Mouse (Mus musculus): ENCODE measurements around the gene Nktr.

Gene Nktr

DNA sequence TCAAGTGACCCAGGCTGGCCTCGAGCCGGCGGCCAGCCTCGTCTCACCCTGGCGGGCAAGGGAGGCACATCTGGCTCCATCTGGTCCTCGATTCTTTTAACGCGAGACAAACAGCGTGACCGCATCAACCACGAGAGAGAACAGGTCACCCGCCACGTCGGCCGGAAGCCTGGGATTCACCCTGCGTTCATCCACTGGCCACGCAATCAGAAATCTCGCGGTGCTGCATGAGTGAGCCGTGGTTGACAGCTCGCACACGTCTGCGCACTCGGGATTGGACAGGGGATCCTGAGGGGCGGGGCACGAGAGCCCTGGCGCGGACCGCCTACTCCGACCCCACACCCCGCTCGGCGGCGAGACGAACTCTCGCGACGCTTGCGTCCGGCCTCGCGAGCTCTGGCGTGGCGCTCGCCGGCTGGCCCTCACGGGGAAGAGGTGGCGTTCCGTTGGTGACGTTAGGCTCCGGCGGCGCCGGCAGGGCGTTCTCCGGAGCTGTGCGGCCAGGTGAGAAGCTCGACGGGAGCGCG, at the start of gene Nktr:
Nktr (plus strand) TSS at position 378 of the 527 bp plus-strand sequence.
- DNase-seq (ENCODE audit: low spot score in 2 of 2): peak; percentile 96 to 98

DNA sequence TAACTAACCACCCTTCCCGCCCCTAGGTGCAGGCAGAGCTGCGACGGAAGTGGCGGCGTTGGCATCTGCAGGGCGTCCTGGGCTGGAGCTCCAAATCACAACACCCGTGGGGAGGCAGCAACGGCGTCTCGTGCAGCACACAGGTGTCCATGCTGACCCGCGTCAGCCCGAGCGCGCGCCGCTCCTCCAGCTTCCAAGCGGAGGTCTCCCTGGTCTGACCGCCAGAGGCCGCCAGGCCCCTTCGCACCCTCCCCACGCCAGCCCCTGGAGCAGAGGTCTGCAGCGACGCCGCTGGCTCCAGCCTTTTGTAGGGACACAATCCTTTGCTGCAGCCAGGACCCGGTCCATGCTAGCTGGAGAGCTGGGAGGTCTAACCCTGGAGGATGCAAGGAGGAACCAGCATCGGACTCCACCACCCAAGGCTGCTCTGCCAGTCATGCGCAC, 49.6 kb upstream of the Nktr start:
- peak in 1 of 2 experiments; percentile 62 for DNase-seq (ENCODE audit: low spot score in 2 of 2)

DNA sequence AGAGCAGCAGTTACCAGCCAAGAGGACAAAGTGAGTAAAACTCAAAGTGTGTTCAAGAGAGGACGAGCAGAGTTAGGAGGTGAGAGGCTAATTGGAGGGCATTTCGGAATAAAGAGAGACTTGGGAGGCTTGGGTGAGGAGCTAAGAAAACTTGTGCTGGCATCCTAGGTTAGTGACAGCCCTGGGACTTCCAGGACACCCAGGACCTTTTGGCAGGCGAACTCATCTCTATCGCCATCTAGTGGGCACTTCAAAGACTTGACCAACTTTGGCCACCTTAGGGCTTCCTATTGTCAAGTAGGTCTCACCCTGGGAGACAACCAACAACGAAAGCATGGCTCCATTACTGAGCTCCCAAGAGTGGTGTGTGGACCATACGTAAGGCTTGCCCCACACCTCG, 47.7 kb upstream of the Nktr start:
- DNase-seq (ENCODE audit: low spot score in 2 of 2): peak in 1 of 2 experiments; percentile 37

DNA sequence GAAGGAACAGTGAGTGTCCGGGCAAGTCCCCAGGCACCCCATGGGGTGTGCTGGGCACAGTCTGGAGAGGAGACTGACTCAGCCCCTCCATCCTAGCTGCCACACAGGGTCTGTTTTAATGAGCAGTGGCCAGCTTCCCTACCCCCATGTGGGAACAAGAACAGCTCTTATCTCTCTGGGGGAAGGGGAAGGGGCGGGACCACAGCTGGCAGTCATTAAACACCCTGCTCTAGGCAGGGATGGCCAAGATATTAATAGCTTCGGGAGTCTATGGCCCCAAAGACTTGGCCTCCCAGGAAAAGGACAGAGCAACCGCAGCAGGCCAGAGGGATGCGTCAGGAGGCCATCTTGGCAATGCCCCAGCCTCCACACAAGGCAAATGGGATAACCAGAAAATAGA, 46.7 kb upstream of the Nktr start:
- DNase-seq (ENCODE audit: low spot score in 2 of 2): no peak

DNA sequence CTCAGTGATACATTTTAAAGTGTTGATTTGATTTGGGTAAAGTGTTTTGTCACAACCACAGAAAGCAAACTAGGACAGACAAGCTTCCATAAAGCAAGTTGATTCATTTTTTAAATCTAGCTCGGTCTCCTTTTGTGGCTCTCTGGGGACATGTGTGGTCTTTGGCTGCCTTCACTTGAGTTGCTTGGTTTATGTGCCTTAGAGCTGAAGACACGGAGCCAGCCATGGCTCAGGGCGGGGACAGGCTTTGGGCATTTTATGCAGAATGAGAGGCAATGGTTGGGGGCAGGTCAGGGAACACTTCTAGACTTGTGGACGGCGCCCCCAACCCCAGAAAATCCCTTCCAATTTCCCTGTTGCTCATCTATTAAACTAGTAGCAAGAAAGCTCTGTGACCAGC, 45.3 kb upstream of the Nktr start:
- DNase-seq (ENCODE audit: low spot score in 2 of 2): no peak

DNA sequence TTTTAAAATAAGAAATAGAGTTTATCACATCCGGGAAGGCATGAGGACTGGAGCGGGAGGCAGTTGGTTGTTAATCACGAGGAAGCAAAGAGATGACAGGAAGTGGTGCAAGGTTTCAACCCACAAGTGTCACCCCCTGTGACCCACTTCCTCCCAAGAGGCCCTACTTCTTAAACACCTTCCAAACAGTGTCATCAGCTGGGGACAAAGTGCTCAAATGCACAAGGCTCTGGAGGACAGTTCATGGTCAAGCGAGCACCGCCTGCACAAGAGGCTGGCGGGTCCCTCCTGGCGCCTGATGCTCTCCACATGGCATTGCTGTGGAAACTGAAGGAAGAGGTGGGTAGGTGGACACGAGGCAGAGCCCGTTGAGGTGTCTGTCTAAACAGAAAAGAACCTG, 44.0 kb upstream of the Nktr start:
- DNase-seq (ENCODE audit: low spot score in 2 of 2): peak in 1 of 2 experiments; percentile 64

DNA sequence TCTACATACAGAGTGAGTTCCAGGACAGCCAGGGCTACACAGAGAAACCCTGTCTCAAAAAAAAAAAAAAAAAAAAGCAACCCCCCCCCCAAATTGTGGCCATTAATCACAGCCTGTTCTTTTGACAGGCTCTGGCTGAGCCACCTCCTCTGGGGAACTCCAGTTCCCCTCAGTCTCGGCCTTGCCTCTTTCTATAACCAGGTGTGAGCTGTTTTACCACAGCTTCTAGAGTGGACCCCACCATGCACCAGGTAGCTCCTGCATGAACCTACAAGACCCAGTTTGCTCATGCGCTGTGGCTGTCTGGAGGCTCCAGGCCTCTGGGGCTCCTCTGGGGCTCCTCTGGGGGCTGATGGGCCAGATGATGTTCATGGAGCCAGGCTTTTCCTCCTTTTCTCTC, 43.4 kb upstream of the Nktr start:
- no peak for DNase-seq (ENCODE audit: low spot score in 2 of 2)

DNA sequence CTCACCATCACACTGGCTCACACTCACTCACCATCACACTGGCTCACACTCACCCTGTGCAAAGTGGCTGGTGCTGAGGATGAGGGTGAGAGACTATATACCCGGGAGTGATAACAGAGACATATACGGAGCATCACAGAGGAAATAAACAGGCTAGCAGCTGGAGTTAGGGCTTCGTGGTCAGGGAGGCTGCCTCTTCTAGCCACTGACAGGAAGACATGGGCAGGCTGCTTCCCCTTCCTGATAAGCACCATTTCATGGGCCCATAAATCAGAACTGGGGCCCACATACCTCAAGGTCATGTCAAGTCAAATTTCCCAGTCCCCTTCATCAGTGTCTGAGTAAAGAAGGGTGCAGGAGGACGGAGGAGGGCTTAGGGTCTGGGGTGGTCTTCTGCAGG, 41.9 kb upstream of the Nktr start:
- DNase-seq (ENCODE audit: low spot score in 2 of 2): no peak

DNA sequence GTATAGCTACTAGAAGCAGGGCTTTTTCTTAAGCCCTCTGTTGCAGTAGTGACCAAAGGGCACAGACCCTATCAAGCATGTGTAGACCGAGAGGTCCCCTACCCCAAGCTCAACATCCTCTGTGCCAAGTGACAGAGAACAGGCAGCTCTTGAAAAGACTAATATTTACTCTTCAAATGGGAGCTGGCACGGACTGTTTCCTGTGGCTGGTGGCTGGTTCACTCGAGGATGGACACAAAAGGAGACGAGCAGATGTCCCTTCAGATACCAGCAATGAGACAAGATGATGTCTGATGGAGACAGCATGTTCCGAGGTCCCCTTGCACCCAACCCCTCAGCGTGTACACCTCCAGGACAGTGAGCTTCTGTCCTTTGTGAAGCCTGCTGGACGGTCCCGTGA, 41.5 kb upstream of the Nktr start:
- no peak for DNase-seq (ENCODE audit: low spot score in 2 of 2)

DNA sequence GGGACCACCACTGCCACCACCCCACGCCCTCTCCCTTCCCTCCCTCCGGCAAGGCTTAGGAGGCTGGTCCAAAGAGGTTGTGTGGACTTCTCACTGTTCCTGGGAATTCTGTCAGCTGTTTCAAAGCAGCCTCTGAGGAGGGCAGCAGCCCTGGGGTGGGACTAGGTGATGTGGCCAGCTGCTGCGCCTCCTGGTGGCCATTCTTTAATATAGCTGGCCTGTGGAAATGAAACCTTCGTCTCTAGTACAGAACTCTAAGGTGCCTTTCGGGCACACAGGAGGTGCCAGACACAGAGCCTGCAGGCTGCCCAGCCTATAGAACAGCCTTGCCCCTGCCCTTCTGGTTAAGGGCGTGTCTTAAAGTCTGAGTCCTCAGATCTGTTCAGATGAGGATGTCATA, 39.4 kb upstream of the Nktr start:
- peak in 1 of 2 experiments; percentile 70 for DNase-seq (ENCODE audit: low spot score in 2 of 2)

DNA sequence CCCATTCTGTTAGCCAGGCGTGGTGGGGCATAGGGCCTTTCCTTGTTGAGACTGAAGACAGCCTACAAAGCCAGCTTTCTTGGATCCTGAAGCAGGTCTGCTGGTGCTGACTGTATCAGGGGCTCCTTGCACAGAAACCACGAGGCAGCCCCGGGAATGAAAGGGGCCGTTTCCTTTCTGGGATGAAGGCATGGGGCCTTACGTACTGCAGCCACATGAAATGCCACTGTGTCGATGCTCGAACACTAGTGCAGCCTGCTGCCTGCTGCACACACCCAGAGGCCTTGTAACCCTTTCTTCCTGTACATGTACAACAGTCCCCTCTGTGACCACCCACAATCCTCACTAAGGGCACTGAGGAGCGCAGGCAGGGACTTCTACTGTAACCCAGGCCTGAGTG, 37.8 kb upstream of the Nktr start:
- DNase-seq (ENCODE audit: low spot score in 2 of 2): no peak

DNA sequence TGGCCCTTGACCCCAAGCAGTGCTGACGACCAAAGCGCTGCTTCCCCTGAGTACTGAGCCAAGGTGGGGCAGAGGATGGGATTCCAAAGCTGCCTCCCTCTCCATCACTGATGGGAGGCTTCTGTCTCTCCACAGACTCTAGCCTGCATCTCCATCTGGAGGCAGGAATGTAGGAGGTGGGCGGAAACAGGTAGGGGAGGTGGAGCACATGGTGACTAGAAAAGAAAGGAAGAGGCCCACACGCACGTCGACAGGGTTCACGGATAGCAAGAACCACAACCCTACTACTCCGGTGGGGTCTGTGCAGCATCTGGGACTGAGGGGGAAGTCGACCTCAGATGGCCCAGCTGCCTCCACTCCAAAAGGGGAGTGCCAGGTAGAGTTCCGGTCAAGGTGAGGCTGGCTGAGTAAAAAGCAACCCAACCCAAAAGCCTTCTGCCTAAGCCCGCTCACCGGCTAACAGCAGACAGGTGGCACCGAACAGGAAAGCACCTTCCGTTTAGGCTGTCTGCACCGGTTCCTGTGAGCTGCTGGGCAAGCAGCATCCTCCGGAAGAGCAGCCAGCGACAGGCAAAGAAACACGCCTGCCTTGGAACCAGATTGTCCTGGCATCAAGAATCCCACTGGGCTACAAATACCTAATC, 36.8 kb upstream of the Nktr start:
- no peak for DNase-seq (ENCODE audit: low spot score in 2 of 2)

DNA sequence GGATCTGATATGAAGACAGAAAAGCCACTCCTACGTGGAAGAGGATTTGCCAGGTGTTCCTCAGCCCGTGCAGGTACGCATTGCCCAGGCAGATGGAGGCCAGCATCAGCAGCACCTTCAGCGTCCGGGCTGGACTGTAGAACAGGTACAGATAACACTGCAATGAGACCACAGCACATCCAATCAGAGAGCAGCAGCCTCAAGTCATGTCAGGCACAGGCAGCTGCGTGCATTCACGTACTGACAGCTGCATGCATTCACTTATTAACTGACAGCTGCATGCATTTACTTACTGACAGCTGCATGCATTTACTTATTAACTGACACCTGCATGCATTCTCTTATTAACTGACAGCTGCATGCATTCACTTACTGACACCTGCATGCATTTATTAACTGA, 34.3 kb upstream of the Nktr start:
- DNase-seq (ENCODE audit: low spot score in 2 of 2): no peak

DNA sequence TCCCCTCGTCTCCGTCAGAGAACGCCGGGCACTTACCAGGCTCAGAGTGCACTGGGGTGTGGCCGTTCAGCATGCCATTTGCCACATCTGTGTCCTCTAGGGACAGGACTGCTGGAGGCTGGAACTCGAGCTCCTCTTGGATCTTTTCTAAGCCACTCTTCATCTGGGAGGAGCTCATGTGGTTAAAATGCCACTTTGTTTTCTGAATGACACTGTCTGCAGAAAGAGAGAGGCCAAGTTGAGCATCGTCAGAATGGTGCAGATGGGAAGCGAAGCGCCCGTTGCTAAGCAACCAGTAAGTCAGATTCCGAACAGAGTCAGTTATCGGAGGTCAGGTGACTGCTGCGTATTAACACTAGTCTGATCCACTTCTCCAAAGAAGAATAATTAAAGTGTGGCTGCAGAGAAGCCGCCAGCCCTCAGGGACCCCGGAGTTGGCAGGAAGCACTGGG, 28.7 kb upstream of the Nktr start:
- no peak for DNase-seq (ENCODE audit: low spot score in 2 of 2)

DNA sequence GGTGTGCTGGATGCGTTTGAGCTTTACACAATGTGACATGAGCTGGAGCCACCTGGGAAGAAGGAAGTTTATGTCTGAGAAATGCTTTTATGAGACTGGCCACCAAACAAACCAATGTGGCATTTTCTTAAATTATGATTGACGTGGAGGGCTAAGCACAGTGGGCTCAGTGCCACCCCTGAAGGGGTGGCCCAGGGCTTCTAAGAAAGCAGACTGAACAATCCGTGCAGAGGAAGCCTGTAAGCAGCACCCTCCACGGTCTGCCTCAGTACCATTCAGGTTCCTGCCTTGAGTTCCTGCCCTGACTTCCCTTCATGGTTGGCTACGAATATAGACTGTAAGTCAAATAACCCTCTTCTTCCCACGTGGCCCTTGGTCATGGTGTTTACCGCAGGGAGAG, 28.2 kb upstream of the Nktr start:
- no peak for DNase-seq (ENCODE audit: low spot score in 2 of 2)

DNA sequence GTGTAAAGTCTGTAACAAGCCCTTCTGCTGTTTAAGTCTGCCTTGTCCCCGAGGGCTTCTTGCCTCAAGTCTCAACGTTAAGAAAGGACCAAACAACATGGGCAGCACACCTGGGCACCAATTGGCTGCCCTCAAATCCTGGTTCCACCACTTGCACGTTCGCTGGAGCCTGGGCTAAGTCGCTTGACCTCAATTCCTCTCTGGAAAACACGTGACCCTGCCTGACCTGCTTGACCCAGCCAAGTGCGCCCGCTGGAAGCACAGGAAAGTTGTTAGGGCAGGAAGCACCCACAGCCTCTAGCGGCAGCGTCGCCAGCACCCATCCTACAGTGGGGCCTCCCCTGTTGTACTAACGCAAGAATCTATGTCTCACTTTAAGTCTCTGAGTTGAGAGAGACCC, 24.2 kb upstream of the Nktr start:
- DNase-seq (ENCODE audit: low spot score in 2 of 2): no peak

DNA sequence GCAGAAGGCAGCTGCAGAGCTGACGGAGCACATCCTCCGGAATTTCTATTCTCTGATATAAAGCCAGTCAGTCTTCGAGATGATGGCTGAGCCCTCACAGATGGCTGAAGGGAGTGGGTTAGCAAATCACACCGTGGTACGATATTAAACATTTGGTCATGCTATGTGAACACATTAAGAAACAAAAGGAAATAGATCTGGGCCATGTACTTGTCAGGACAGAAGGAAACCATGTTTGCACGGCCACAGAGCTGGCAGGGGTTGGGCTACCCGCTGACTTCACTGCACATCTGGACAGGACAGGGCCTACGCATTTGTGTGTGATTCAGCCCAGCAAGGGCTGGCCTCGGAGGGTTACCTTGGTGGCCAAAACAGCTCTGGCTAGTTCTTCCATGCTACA, 22.3 kb upstream of the Nktr start:
- DNase-seq (ENCODE audit: low spot score in 2 of 2): no peak

DNA sequence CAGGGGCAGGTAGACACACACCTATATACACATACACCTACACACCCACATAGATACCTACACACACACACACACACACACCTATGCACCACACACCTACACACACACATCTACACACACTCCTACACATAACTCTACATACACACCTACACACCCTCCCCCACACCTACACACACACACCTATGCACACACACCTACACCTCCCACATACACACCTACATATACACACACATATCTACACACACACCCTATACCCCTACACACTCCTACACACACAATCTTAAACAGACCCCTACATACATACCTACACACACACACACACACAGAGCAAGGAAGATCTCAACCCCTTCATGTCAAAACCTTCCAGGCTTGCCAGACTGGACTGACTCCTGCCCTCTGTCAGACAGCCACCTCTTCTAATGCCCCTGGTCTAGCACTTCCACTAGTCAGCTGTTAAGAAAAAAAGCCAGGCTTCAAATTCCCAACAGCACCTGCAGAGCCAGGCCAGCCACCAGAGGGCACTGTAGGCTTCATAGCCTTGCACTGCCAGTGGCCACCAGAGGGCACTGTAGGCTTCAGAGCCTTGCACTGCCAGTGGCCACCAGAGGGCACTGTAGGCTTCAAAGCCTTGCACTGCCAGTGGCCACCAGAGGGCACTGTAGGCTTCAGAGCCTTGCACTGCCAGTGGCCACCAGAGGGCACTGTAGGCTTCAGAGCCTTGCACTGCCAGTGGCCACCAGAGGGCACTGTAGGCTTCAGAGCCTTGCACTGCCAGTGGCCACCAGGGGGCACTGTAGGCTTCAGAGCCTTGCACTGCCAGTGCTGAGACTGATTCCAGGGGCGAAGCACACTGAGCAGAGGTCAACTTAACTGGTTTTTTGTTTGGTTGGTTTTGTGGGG, 21.6 kb upstream of the Nktr start:
- peak; percentile 69 to 81 for DNase-seq (ENCODE audit: low spot score in 2 of 2)

DNA sequence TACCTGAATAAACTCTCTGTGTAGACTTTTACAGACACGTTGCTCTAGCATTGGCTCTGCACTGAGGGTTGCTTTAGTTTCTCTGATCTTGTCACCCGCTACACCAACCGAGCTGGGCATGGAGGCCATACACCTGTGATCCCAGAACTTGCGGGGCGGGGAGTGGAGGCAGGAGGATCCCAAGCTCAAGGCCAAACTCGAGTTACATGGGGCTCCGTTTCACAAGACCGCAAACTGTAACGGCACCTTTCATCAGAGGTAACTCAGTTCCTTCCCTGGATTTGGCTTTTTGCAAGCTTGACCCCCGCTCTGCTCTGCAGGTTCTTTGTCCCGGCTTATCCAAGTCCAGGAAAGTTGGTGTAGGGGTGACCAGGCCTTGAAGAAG, 14.7 kb upstream of the Nktr start:
- peak in 1 of 2 experiments; percentile 40 for DNase-seq (ENCODE audit: low spot score in 2 of 2)

DNA sequence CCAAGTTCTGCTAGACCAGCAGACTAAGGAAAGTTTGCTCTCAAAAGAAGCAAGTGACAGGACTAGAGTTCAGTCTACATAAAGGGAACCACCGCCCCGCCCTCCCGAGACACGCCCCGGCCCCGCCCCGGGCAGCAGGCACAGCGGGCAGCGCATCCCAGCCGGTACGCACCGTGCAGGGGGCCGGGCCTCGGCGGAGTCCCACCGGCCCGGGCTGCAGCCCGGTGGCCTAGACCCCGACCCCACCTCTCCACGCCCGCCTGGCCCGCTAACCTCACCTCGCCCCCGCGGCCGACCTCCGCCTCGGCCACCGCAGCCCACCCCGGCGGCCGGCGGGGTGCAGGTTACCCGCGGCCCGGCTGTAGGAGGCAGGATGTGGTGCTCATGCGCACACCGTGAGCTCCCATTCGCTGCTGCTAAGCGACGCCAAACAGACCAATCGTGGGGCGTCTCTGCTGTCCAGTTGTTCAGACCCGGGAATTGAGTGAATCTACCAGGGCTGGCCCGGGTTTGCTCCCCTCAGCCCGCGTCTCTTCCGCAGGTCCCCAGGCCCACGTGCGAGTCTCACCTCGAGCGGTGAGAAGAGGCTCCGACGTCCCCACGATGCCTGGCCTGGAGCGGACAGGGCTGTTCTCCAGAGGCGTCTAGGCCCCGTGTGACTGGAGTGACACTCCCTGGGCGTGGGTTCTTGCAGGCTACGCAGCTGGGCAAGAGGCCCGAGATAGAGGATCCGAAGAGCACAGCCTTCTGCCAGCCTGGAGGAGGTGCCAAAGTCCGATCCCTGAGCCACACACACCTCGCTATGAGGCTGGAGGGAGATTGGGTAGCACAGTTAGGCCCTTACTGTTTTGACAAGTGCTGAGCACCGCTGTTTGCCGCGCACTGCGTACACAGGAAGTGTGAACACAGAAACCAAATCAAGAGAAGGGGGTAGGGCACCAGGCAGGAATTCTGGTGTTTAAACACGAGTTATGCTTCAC, 14.0 kb upstream of the Nktr start, which contains the start of gene Sec22c:
Sec22c (minus strand) TSS at position 845 of the 980 bp plus-strand sequence.
- peak; percentile 91 to 95 for DNase-seq (ENCODE audit: low spot score in 2 of 2)

DNA sequence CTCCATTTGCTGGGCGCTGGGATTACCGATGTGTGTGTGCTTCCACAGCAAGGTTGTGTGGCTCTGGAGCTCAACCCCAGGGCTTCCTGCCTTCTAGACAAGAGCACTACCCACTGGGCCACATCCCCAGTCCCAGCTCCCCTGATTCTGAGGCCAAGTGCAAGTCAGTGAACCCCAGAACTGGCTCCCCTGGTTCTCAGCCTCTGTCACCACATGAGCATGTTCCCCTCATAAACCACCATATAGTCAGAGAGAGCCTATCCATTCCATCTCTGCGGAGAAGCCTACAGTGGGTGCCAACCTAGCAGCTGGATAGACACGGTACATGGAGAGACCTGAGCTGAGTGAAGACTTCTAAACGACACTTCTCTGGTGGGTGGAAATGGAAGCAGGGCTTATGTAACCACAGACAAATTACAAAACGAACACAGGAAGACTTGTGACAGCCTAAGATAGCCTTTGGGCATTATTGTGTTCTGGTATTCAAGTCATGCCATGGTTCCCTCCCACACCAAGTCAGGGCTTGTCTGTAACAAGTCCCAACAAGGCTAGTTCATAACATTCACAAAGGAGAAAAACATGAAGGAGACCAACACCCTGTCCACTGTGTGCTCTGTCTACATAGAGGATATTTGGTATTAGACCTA, 12.8 kb upstream of the Nktr start:
- DNase-seq (ENCODE audit: low spot score in 2 of 2): peak in 1 of 2 experiments; percentile 26
